Mouse (Mus musculus) olfactory bulb, adult 2 months (tissue): ENCODE results near the gene Spocd1.

Source experiments
- CTCF ChIP-seq: fragments of 200-500 bp; IDR thresholded peaks from 2 replicates; pipeline ENCODE4 v1.5.1; 2012; ENCODE audit warnings: low read depth, mild to moderate bottlenecking, low read length, moderate library complexity; ENCODE audit not compliant: insufficient read depth
- POLR2A ChIP-seq: fragments of 200-500 bp; IDR thresholded peaks from 2 replicates; pipeline ENCODE4 v1.6.1; 2012; ENCODE audit warnings: mild to moderate bottlenecking, low read depth, low read length, moderate library complexity; ENCODE audit not compliant: insufficient read depth

- TF ChIP-seq POLR2A (no peak), CTCF (no peak)
Observed at GRCm38 (mm10) chr4:129894861-129895260, 34.2 kb upstream of the Spocd1 start.
